Mouse (Mus musculus) heart, postnatal 36 days (tissue): ENCODE data around the gene Cc2d2b. TPM values are rescaled to one million over a fixed set of nuclear protein-coding genes. Genes with fewer than 3 reads are reported as not detected.

Source experiments
- DNase-seq, 2 experiments: peaks; one replicate each; pipeline ENCODE4 v3.0.0; 2021 to 2022
- intact Hi-C: fragments of 180-260 bp; cut with DNase I; formaldehyde crosslinking; loops from one replicate; pipeline ENCODE4 v1.15.1; 2025
- total RNA-seq, 2 experiments: library from RNA; stranded (reverse); gene quantifications; 2 replicates each; pipeline ENCODE4 v1.2.3; 2021

Gene Cc2d2b
- total RNA-seq, 2 experiments from 2014 or later: not detected

DNA sequence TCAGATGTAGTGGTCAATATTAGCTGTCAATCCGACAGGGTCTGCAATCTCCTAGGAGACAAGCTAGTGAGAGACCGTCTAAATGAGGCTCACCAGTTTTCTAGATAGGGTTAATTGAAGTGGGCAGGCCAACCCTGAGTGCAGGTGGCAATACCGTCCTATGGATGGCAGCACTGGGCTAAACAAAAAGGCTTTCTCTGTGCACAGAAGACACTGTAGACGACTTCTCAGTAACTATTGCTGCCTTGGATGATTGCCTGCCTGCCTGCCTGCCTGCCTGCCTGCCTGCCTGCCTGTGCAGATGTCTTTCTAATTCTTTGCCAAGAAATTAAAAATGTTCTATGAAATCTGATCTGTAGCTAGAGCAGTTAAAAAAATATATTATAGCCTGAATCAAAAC lies 1.9 kb upstream of the Cc2d2b start:
- no peak for DNase-seq
- intact Hi-C loops: no loop called here

DNA sequence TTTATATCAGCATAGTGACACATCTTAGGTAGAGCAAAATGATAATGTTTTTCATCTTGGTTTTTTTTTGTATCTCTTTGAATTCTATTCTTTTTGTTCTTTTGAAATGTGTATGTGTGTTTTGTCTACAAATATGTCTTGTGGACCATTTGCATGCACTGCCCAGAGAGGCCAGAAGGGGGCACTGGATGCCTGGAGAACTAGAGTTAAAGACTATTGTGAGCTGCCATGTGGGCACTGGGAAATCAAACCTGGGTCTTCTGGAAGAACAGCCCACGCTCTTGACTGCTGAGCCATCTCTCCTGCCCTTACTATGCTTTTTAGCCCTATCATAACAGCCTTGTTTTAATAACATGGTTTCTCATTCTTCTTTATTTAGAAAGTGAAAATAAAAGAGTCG lies 5.8 kb downstream of the Cc2d2b start:
- intact Hi-C loops: loop anchor here (2.0 kb wide), 1 partner anchor 262 kb away; no protein-coding TSS in a partner anchor
- peak in 1 of 2 experiments; percentile 61 for DNase-seq

DNA sequence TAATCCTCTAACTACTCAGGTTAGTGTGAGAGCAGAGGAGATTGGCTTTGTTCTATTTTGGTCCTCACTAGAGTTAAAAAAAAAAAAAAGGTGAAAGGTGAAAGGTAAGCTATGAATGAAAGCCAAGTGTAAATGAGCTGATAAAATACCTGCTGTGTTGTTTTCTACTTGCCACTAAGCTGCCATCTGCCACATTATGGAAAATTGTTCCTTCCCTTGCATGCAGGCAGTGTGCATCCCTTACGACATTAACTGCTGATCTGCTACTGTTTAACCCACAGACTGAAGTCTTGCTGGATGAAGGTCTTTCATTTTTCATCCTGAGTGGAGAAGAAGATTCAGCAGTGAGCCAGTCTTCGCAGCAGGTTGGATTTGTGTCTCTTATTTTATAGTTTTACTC lies 11.5 kb downstream of the Cc2d2b start:
- intact Hi-C loops: no loop called here

DNA sequence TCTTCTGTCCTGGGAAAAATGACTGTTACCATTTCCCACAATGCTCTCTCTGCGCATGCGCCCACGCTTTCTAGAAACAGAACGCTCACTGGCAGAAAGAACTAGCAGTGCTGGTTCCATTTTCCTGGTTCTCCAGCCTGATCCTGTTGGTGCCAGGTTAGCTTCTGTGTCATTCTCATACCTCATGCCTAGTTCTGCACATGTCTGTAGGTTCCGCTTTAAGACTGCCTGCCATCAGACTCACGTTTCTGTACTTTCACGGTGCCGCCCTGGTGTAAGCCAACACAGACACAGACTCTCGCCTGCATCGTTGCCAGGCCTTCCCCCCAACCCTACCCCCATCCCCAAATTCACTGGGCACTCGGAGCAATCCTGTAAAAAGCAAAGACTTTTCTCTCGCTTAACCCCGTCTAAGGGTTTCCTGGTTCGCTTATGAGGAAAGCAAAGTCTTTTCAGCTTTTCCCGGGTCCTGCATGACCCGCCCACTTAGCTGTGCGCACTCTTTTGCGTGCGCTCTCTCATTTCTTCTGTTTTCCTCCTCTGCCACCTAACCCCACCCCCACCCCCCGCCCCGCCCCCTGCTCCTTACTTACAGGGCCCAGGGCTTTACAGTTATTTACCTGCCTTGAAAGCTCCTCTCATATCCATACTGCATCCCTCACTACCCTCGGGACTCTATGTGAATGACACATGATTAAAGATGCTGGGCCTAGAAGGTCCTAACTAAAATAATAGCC lies 13.6 kb downstream of the Cc2d2b start:
- intact Hi-C loops: no loop called here
- peak; percentile 18 to 29 for DNase-seq

More for the DNA sequence above, 11.5 kb downstream of the Cc2d2b start:
- no peak for DNase-seq

DNA sequence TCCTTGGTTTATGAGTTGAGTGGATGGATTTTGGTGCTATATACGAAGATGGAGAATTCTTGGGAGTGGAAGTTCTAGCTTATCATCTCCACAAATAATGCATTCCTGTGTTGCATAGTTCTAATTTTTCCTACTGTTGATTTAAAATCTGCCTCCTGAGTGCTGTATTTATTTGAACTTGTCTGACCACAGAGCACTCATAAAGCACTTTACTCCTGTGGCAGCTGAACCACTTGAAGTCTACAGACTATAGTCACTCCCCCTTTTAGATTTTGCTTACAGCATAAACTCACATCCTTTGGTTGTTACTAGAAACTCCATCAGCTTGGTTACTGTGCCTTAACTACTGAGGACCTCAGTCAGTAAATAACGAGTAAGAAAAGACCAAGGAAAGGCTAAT lies 18.6 kb downstream of the Cc2d2b start:
- intact Hi-C loops: no loop called here

DNA sequence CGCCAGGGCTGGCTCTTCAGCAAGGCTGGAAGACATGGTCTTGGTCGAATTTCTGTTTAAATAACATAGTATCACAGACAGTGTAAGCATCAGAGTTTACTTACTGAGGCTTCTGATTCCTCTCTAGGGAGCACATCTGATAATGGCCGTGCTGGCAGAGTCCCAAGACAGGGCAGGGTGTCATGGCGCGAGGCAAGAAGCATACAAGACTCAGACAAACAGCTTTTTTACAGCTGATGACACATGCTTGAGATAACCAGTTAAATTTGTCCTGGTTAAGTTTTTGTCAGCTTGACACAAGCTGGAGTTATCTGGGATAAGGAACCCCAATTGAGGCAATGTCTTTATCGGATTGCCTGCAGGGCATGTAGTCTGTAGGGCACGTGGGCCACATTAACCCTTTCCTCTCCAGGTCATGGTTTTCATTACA lies 20.8 kb downstream of the Cc2d2b start:
- intact Hi-C loops: no loop called here
- no peak for DNase-seq

More for the DNA sequence above, 18.6 kb downstream of the Cc2d2b start:
- DNase-seq: no peak

DNA sequence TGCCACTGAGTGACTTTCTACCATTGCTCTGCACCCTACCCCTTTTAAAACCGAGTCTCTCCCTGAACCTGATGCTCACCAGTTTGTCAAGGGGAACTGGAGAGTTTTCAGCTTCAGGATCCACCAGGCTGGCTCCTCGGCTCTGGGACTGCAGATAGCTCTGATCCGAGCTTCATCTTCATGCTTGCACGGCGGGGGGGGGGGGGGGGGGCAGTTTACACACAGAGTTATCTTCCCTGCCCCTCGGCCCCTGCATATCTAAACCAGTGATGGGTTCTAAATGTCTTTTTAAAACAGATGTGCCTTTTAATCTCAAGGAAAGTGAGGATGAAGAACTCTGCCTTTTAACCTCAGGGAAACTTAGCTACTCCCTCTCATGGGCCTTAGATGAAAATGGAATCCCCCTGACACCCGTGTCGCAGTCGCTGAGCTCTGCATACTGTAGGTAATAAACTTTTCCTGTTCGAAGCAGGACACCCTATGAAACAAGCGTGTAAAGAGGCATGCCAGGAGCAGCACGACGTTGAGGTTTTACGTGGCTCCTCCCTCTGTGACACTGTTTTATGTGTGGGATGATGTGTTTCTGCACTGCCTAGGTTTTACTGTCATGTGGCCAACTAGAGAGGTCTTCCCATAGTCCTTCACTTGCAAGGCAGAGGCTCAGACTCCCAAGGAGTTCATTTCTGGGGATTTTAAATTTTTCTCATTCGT lies 39.6 kb downstream of the Cc2d2b start:
- intact Hi-C loops: no loop called here
- DNase-seq: no peak

DNA sequence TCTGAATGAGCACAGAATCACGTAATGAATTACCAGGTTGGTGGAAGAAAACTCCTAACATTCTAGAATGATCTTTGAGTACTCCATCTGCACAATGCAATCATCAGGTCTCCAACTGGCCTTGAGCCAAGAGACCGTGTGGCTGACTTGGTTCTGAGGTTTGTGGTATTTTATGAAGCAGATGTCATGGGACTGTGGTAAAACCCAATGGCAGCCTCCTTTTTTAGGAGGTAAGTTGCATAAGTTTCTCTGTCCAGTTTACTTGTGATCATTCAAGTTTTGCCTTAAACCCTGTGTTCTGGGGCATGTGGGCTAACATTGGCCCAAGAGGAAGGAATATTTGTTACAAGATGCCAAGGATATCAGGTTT lies 40.1 kb downstream of the Cc2d2b start:
- intact Hi-C loops: no loop called here

DNA sequence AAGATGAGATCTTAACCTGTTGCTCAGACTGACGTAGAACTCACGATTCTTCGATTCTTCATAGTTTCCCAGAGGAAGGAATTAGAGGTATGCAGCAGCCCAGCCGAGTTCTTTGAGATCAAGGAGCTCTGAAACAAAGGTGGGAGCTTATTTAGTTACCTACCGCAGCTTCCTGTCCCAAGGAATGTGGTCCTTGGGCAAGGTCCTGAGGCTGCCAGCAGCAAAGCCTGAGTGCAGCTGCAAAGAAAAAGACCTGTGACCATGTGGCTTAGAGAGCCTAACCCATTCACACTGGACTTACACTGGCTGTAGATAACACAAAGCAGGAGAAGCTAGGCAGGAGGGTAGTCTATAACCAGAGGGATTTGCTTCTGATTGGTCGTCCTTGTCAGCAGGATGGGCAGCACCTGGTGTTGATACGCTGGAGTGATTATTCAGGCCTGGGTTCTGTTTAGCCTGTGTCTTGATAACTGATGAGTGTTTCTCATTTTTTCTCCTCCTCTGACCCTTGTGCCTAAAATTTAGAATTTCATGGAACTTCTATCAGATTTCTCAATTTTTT lies 56.7 kb downstream of the Cc2d2b start:
- intact Hi-C loops: no loop called here
- no peak for DNase-seq

More for the DNA sequence above, 40.1 kb downstream of the Cc2d2b start:
- DNase-seq: no peak

DNA sequence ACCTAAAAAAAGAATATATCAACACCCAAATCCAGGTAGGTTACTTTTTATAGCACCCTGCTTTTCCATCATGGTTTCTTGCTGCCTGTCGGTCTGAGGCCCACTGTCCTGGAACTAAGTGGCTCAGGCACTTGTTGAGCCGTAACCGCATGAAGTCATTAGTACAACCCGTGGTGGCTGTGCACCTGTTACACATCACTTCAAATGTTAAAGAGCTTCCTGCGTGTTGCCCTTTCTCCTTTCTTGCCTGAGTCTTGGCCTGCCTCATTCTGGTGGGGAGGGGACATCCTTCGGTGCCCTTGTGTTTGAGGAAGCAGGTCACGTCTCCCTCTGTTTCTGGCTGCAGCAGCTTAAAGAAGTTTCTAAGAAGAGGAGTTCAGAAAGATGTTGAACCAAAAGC lies 61.3 kb downstream of the Cc2d2b start:
- DNase-seq: no peak
- intact Hi-C loops: no loop called here

DNA sequence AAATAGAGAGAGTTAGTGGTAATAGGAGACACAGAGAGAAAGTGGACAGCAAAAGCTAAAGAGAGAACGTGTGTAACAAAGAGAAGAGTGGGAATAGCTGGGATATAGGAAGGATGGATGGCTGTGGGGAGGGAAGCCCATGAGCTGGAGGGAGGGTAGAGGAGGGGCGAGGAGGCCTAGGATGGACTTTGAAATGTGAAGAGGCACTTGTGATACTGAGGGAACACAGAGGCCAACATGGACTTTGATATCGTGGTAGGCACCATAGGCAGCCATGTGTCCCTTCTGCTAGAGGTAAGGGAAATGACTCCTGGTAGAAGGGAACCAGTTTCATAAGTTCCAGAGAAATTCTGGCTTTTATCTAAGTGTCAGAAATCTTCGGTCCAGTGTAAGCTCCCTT lies 63.3 kb downstream of the Cc2d2b start:
- no peak for DNase-seq
- intact Hi-C loops: no loop called here

DNA sequence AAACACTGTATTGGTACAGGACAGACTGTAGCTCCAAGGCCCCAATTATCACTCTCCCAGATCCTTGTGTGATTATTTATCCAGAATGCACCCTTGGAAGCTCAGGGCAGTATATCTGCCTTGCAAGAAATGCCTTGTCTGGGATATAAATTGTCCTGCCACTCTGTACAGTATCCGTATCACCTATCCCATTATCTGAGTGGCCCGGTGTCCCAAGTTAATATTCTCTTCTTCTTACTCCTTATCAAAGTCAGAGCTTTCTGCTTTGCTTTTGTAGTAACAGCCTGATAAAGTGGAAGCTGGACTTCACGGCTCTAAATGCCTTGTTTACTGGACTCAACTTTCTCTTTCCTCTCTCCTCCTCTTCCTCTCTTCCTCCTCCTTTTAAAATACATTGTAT lies 64.2 kb downstream of the Cc2d2b start:
- intact Hi-C loops: no loop called here
- no peak for DNase-seq

DNA sequence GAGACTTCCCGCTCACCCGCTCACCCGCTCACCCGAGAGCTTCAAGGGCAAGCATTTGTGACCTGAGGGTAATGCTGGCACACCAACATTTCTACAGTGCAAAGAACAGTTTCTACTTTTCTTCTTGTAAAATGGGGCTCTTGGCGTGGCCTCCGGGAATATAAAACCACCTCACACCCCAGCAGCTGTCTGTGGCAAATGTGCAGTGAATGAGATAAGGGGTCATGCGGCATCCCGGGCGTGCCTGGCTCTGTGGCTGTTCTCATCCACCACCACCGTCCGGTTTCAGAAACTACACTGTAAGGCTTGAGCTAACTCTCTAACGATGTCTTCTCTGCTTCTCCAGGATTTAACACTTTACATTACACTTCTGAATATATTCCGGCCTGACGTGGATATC lies 64.8 kb downstream of the Cc2d2b start:
- no peak for DNase-seq
- intact Hi-C loops: no loop called here

DNA sequence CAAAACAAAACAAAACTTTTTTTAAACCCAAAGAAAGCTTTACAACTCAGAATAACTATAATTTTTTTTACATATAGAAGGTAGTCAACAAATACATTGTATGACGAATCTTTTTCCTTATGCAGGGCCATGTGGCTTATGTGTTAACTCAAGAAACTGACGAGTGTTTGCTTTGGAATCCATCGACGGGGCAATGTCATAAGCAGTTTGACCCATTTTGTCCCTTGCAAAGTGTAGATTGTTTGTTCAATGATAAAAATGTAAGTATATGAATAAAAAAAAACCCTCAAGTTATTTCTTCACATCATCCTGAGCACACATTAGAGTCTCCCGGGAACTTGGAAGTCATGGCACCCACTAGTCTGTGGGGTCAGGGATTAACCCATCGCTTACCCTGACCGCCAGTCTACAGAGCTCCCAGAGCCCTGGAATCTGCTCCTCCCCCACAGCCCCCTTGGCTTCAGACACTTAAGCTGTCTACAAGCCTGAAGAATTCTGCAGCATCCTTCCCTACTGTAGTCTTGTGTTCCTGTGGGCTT lies 67.2 kb downstream of the Cc2d2b start:
- intact Hi-C loops: no loop called here
- no peak for DNase-seq

DNA sequence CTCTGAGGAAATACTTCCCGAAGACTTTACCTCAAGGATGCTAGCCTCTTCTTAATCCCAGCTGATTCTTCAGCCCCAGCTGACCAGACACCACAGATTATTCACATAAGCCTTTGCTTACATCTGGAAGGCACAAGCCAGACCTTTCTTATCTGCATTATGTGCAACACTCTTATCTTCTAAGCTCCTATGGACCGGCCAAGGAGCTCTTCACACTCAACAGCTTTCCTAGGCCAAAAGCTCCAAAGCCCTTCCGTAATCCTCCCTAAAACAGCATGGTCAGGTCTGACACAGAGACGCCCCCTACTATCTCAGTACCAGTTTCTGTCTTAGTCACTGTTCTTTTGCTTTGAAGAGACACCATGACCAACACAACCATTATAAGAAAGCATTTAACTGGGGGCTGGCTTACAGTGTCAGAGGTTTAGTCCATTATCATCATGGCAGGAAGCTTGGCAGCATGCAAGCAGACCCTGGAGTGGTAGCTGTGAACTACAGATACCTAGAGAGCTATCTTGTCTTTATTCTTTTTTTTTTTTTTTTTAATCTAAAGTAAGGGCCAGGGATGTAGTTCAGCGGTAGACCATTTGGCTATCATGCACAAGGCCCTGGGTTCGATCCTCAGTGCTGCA lies 69.5 kb downstream of the Cc2d2b start:
- intact Hi-C loops: no loop called here
- DNase-seq: no peak

DNA sequence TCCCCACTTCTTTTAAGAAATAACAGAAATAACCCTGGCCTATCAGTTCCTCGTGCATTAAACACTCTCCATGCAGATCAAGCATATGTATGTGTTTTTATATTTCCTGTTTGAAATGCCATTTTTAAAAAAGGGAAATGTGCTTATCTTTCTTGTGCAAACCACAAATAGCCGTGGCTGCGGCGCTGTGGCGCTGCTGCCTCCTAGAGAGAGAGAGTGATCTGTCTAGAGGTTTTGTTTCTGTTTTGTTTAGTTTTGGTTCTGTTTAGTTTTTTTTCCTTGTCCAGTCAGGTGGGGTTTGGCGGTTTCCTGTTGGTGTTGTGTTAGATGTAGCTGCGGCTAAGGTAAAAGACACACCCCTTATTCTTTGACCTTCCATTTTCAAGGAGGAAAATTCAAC lies 70.2 kb downstream of the Cc2d2b start:
- DNase-seq: no peak
- intact Hi-C loops: no loop called here

DNA sequence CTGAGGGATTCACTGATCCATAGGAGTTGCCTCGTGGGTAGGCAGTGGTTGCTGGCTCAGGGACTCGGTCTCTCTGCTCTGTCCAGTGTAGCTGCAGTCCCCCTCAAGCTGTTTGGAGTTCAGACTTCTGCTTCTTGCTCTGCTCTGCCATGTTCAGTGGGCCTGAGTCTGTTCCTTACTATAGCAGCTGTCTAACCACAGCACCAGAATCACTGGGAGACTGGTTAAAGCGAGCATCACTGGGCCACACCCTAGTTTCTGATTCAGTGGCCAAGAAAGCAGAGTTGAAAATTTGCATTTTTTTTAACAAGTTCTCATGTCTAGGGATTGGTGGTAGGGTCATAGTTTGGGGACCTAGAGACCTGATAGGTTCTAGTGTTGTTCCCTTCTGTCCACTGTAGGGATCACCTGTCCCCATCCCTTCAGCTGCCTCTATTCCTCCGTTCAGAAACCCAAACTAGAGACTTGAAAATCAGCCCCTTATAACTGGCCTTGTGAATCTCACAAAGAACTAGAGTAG lies 72.8 kb downstream of the Cc2d2b start:
- DNase-seq: no peak
- intact Hi-C loops: no loop called here

DNA sequence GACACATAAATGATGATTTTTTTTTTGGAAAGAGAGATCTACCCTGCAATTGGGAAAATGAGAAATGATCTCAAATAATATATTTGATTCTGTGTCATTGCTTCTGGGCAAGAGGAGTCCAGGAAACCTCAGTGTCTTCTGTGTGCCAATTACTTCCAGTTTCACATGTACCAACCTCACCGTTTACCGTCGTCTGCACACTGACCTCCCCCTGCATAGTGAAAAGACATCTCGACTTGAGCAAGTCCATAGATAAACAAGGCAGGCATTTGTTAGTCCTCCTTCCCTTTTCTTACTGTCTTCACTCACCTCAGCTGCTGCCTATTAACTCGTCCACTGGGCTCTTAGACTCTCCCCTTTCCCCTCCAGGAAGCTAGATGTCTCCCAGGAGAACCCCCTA lies 77.1 kb downstream of the Cc2d2b start:
- intact Hi-C loops: no loop called here
- no peak for DNase-seq

DNA sequence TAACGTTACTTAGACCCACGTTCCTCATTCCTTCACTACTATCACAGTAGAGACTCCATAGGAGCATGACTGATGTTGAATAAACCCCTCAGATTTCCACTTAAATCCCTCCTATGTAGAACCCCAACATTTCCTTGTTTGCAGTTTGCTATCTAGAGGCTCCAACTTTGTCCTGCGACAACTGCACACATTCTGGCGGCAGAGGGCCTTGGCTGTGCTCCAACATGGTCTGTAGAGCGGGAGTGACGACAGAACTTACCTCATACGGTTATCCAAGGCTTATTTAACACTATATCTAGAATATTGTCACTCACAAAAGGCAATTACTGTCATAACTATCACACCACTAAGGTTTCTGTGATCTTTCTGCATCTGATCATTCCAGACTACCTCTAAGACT lies 78.2 kb downstream of the Cc2d2b start:
- intact Hi-C loops: no loop called here
- no peak for DNase-seq

DNA sequence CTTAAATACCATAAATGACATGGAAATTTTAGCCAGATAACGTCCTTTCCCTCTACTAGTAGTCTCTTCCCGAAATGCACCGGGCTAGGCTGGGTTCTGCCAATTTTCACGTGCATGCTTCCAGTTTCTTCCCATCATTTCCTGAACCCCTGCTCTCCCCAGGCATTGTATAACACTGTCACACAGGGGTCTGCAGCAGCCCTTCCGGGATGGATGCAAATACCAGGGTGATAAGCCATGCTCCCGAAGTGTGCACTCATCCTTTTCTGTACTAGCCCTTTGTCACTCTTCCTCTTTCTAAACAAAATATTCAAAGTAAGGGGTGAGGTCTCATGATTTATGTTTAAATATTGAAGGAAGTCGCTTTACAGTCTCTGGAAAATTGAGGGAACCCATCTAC lies 81.6 kb downstream of the Cc2d2b start:
- intact Hi-C loops: loop anchor here (2.0 kb wide), 2 partner anchors 43 to 65 kb away; partner anchors contain the start of gene Zfp518a
- DNase-seq: no peak
